Mouse (Mus musculus): Measurements from ENCODE around the gene Hsph1. TPM values are rescaled to one million over a fixed set of nuclear protein-coding genes. Genes with fewer than 3 reads are reported as not detected.

Gene Hsph1
- polyA plus RNA-seq, 1 experiment from 2014 or later, result 42.6 TPM

Other genes starting within 250 kb of the Hsph1 start
- gene Medag, start 224.6 kb downstream of the Hsph1 start, polyA plus RNA-seq (2015; fragmentation: Nextera tagmentation; extraction: Ambion mirVana), result 1.2 and 1.6 TPM in 2 replicates
- 1.9 and 2.8 TPM in 2 replicates for gene Tex26, start 196.7 kb downstream of the Hsph1 start, polyA plus RNA-seq (2015; fragmentation: Nextera tagmentation; extraction: Ambion mirVana)
- 0.19 and 0.63 TPM in 2 replicates for gene Wdr95, start 107.7 kb downstream of the Hsph1 start, polyA plus RNA-seq (2015; fragmentation: Nextera tagmentation; extraction: Ambion mirVana)
- gene B3glct, start 41.9 kb upstream of the Hsph1 start, polyA plus RNA-seq (2015; fragmentation: Nextera tagmentation; extraction: Ambion mirVana), result 13.0 and 13.8 TPM in 2 replicates